ENCODE assay signal across 1 mouse cellular context in genomic region chr10:129026018-129026662, GRCm38 (mm10).
TF ChIP-seq lines count a peak whose summit lies in the region.

No protein-coding gene starts in this region.

TF ChIP-seq in ES-E14, 5 proteins besides CTCF, POLR2A, EP300 and RAD21:
- peak; percentile 86; the same call in 1 of the 2 replicates for TF ChIP-seq ZC3H11A (IDR thresholded peaks at IDR 0.05; ENCODE audit: borderline replicate concordance, low read depth, low read length)
- no peak for TF ChIP-seq MAFK (IDR thresholded peaks at IDR 0.05; ENCODE audit: insufficient read depth, low read depth, low read length)
